Mouse (Mus musculus) heart, adult 2 months (tissue): ENCODE data around the gene Pcgf6. TPM values are rescaled to one million over a fixed set of nuclear protein-coding genes. Genes with fewer than 3 reads are reported as not detected.

Source experiments
- DNase-seq, 2 experiments: peaks; one replicate each; pipeline ENCODE4 v3.0.0; 2021
- H3K27ac ChIP-seq: fragments of 200-600 bp; 2 replicates; pipeline ENCODE4 v1.8.1; 2022
- H3K27me3 ChIP-seq: fragments of 200-500 bp; 2 replicates; pipeline ENCODE4 v1.6.1; 2012; ENCODE audit warnings: mild to moderate bottlenecking, low read length, inconsistent platforms, mixed read lengths; ENCODE audit not compliant: control insufficient read depth, insufficient read depth
- H3K36me3 ChIP-seq: fragments of 200-500 bp; 2 replicates; pipeline ENCODE4 v1.6.1; 2012; ENCODE audit warnings: low read length, inconsistent platforms; ENCODE audit not compliant: control insufficient read depth, insufficient read depth
- H3K4me1 ChIP-seq: fragments of 200-500 bp; 2 replicates; pipeline ENCODE4 v1.6.1; 2011; ENCODE audit warnings: low read length; ENCODE audit not compliant: control insufficient read depth, insufficient read depth
- H3K4me3 ChIP-seq: fragments of 200-600 bp; 2 replicates; pipeline ENCODE4 v1.8.1; 2022
- H3K79me2 ChIP-seq: fragments of 200-500 bp; replicated peaks from 2 replicates; pipeline ENCODE4 v1.6.1; 2012; ENCODE audit warnings: mild to moderate bottlenecking, inconsistent platforms, low read length, moderate library complexity, mixed read lengths; ENCODE audit not compliant: control insufficient read depth, insufficient read depth
- H3K9ac ChIP-seq: fragments of 200-500 bp; 2 replicates; pipeline ENCODE4 v1.6.1; 2012; ENCODE audit warnings: low read depth, mild to moderate bottlenecking, control low read depth, inconsistent platforms, low read length, mixed read lengths
- CTCF ChIP-seq: fragments of 200-600 bp; IDR thresholded peaks from 2 replicates; pipeline ENCODE4 v1.8.1; 2022; ENCODE audit warnings: antibody characterized with exemption, mild to moderate bottlenecking, moderate library complexity
- EP300 ChIP-seq: fragments of 200-500 bp; IDR thresholded peaks from 2 replicates; pipeline ENCODE4 v1.6.1; 2011; ENCODE audit warnings: low read depth, low read length, control low read depth; ENCODE audit not compliant: insufficient read depth
- POLR2A ChIP-seq: fragments of 200-500 bp; IDR thresholded peaks from 2 replicates; pipeline ENCODE4 v1.6.1; 2011; ENCODE audit warnings: mild to moderate bottlenecking, low read depth, low read length, control low read depth; ENCODE audit not compliant: insufficient read depth
- WGBS: fragments of 180-500 bp; shearing (Covaris S2); methylation state at CpG from one replicate; pipeline ENCODE4 v1.1.7; 2018; 5-methylcytosine and 5-hydroxymethylcytosine counted together
- intact Hi-C: fragments of 180-260 bp; cut with DNase I; formaldehyde crosslinking; loops from one replicate; pipeline ENCODE4 v1.15.1; 2025
- polyA plus RNA-seq: library from polyadenylated mRNA; depleted of rRNA; stranded (reverse); fragments of >200 nt; gene quantifications from 2 replicates; pipeline ENCODE4 v1.2.3, GENCODE M21; 2012; rRNA removed
- total RNA-seq, 2 experiments: library from RNA; stranded (reverse); gene quantifications; 2 replicates each; pipeline ENCODE4 v1.2.3; 2021

Gene Pcgf6
- total and polyA plus RNA-seq, 3 experiments = 2.5 to 3.2 (median 2.7) TPM

- TF ChIP-seq CTCF (no peak), POLR2A (no peak), EP300 (no peak)
- Histone ChIP-seq H3K9ac (no peak overlapping the region), H3K79me2 (no peaks in the 10 kb centered on the region), H3K36me3 (no peaks in the 10 kb centered on the region), H3K4me3 (no peak overlapping the region), H3K27ac (no peak overlapping the region), H3K27me3 (no peaks in the 10 kb centered on the region), H3K4me1 (peaks cover 7% of the 10 kb centered on the region)
- DNase-seq = no peak
- WGBS = 49% methylated on average over 11 of the region's 11 CpGs
- intact Hi-C loops = no loop called here
Observed at GRCm38 (mm10) chr19:46983966-46984380, 66.7 kb downstream of the Pcgf6 start.

Other genes starting within 250 kb of the Pcgf6 start
- under 1 TPM in 1 of 2 experiments, not detected in 1; 0.11 TPM for gene Ina, start 36.2 kb downstream of the Pcgf6 start, total RNA-seq
- gene Ina, start 36.2 kb downstream of the Pcgf6 start, polyA plus RNA-seq = 0.04 and 0.09 TPM in 2 replicates
- gene Nt5c2, start 35.8 kb downstream of the Pcgf6 start, total RNA-seq = 10 to 100 TPM; 58.2 to 63.9 TPM
- 16.7 and 24.5 TPM in 2 replicates for gene Nt5c2, start 35.8 kb downstream of the Pcgf6 start, polyA plus RNA-seq
- gene Taf5, start 16.8 kb upstream of the Pcgf6 start, total RNA-seq = 1 to 10 TPM; 2.7 to 2.9 TPM
- gene Taf5, start 16.8 kb upstream of the Pcgf6 start, polyA plus RNA-seq = 1.5 and 2.2 TPM in 2 replicates
- 1,000 to 10,000 TPM; 2,026 to 2,490 TPM for gene Usmg5, start 39.7 kb upstream of the Pcgf6 start, total RNA-seq
- 762 and 1,154 TPM in 2 replicates for gene Usmg5, start 39.7 kb upstream of the Pcgf6 start, polyA plus RNA-seq
- gene Pdcd11, start 39.9 kb upstream of the Pcgf6 start, total RNA-seq = 10 to 100 TPM; 11.8 to 12.4 TPM
- 5.5 and 7.7 TPM in 2 replicates for gene Pdcd11, start 39.9 kb upstream of the Pcgf6 start, polyA plus RNA-seq
- gene Calhm2, start 87.4 kb upstream of the Pcgf6 start, total RNA-seq = 1 to 10 TPM; 3.7 to 4.5 TPM
- gene Calhm2, start 87.4 kb upstream of the Pcgf6 start, polyA plus RNA-seq = 7.1 and 7.5 TPM in 2 replicates
- not detected for gene Calhm1, start 93.3 kb upstream of the Pcgf6 start, total RNA-seq
- gene Calhm1, start 93.3 kb upstream of the Pcgf6 start, polyA plus RNA-seq = not detected in 2 replicates
- not detected for gene Calhm3, start 106.9 kb upstream of the Pcgf6 start, total RNA-seq
- gene Calhm3, start 106.9 kb upstream of the Pcgf6 start, polyA plus RNA-seq = not detected in 2 replicates
- 1 to 10 TPM; 1.5 to 1.7 TPM for gene Neurl1a, start 127.9 kb upstream of the Pcgf6 start, total RNA-seq
- gene Neurl1a, start 127.9 kb upstream of the Pcgf6 start, polyA plus RNA-seq = 1.1 and 2.5 TPM in 2 replicates